Mouse (Mus musculus) stomach, embryonic 16.5 days (tissue): ENCODE measurements around the gene Reep6. TPM values are rescaled to one million over a fixed set of nuclear protein-coding genes. Genes with fewer than 3 reads are reported as not detected.
A peak's percentile ranks its signal among the peaks of the same experiment; 100 is the strongest.

Experiments
- ATAC-seq: fragments of 200-750 bp; cut with Nextera tagmentation; 2 replicates; pipeline ENCODE4 v1.8.0; 2017; ENCODE audit warnings: moderate number of reproducible peaks, moderate TSS enrichment; ENCODE audit not compliant: insufficient read depth, low FRiP score
- H3K27ac ChIP-seq: fragments of 300-500 bp; sonication (generic); 2 replicates; pipeline ENCODE4 v1.5.1; 2014; ENCODE audit warnings: low read length
- H3K27me3 ChIP-seq: fragments of 300-500 bp; sonication (generic); 2 replicates; pipeline ENCODE4 v1.6.1; 2014; ENCODE audit warnings: low read length, control low read depth, mixed read lengths; ENCODE audit not compliant: control insufficient read depth, insufficient read depth
- H3K36me3 ChIP-seq: fragments of 300-500 bp; sonication (generic); 2 replicates; pipeline ENCODE4 v1.6.1; 2014; ENCODE audit warnings: low read length; ENCODE audit not compliant: control insufficient read depth, insufficient read depth
- H3K4me1 ChIP-seq: fragments of 300-500 bp; sonication (generic); 2 replicates; pipeline ENCODE4 v1.6.1; 2014; ENCODE audit warnings: low read length, control low read depth, mixed read lengths; ENCODE audit not compliant: control insufficient read depth, insufficient read depth
- H3K4me2 ChIP-seq: fragments of 300-500 bp; sonication (generic); 2 replicates; pipeline ENCODE4 v1.6.1; 2014; ENCODE audit warnings: low read depth, low read length, mixed read lengths
- H3K4me3 ChIP-seq: fragments of 300-500 bp; sonication (generic); replicated peaks from 2 replicates; pipeline ENCODE4 v1.5.1; 2014; ENCODE audit warnings: mild to moderate bottlenecking, low read length
- H3K9ac ChIP-seq: fragments of 300-500 bp; sonication (generic); 2 replicates; pipeline ENCODE4 v1.6.1; 2014; ENCODE audit warnings: low read length
- H3K9me3 ChIP-seq: fragments of 300-500 bp; sonication (generic); replicated peaks from 2 replicates; pipeline ENCODE4 v1.6.1; 2016; ENCODE audit warnings: low read length, control low read depth; ENCODE audit not compliant: control insufficient read depth
- WGBS: fragments of 180-500 bp; shearing (Covaris S2); extraction: QIAGEN DNeasy Blood & Tissue Kit; methylation state at CpG from one replicate; pipeline ENCODE4 v1.1.7; 2014; 5-methylcytosine and 5-hydroxymethylcytosine counted together
- polyA plus RNA-seq: library from polyadenylated mRNA; unstranded; fragments of >200 nt; fragmentation: Nextera tagmentation; extraction: Ambion mirVana; gene quantifications from 2 replicates; pipeline ENCODE4 v1.2.1, GENCODE M21; 2015

Reep6 gene
- polyA plus RNA-seq, 1 experiment from 2014 or later = 45.2 TPM

GRCm38 (mm10) chr10:80331636-80332524 is 2.1 kb downstream of the Reep6 start:
- Histone ChIP-seq H3K36me3 (no peaks in the 10 kb centered on the region), H3K9me3 (no peaks in the 10 kb centered on the region), H3K4me1 (peaks cover 27% of the 10 kb centered on the region), H3K9ac (no peak overlapping the region), H3K4me2 (peak overlapping the region; percentile 97), H3K4me3 (peak overlapping the region; percentile 60), H3K27ac (peak overlapping the region; percentile 76), H3K27me3 (no peaks in the 10 kb centered on the region)
- WGBS = 54% methylated on average over 10 of the region's 10 CpGs
- no peak for ATAC-seq

GRCm38 (mm10) chr10:80332525-80332989 is 2.8 kb downstream of the Reep6 start:
- H3K4me3 ChIP-seq = no peak overlapping the region
- no peak overlapping the region for H3K4me2 ChIP-seq
- 83% methylated on average over 5 of the region's 5 CpGs for WGBS

GRCm38 (mm10) chr10:80336263-80336662 is 6.5 kb downstream of the Reep6 start:
- no peaks in the 10 kb centered on the region for H3K9me3 ChIP-seq
- no peak overlapping the region for H3K4me2 ChIP-seq
- H3K4me3 ChIP-seq = no peak overlapping the region
- H3K27me3 ChIP-seq = peaks cover 10% of the 10 kb centered on the region
- H3K4me1 ChIP-seq = peaks cover 17% of the 10 kb centered on the region
- ATAC-seq = no peak
- WGBS = 81% methylated on average over 12 of the region's 12 CpGs
- H3K36me3 ChIP-seq = no peaks in the 10 kb centered on the region
- H3K27ac ChIP-seq = no peak overlapping the region
- H3K9ac ChIP-seq = no peak overlapping the region

More at GRCm38 (mm10) chr10:80332525-80332989, 2.8 kb downstream of the Reep6 start:
- Histone ChIP-seq H3K27ac (no peak overlapping the region), H3K9ac (0 out of 2 replicates have a peak overlapping the region, but pooled peaks have one; percentile 5), H3K36me3 (no peaks in the 10 kb centered on the region), H3K4me1 (peaks cover 27% of the 10 kb centered on the region), H3K9me3 (no peaks in the 10 kb centered on the region), H3K27me3 (no peaks in the 10 kb centered on the region)
- ATAC-seq = no peak

GRCm38 (mm10) chr10:80339941-80340750 is 10.4 kb downstream of the Reep6 start:
- ATAC-seq = peak; percentile 21; the same call in 1 of the 2 replicates
- peaks cover 33% of the 10 kb centered on the region for H3K27me3 ChIP-seq
- H3K4me1 ChIP-seq = peaks cover 42% of the 10 kb centered on the region
- 24% methylated on average over 19 of the region's 19 CpGs for WGBS
- H3K4me3 ChIP-seq = 0 out of 2 replicates have a peak overlapping the region, but pooled peaks have one; percentile 21
- no peak overlapping the region for H3K27ac ChIP-seq
- H3K36me3 ChIP-seq = no peaks in the 10 kb centered on the region
- peak overlapping the region; percentile 36 for H3K4me2 ChIP-seq
- no peaks in the 10 kb centered on the region for H3K9me3 ChIP-seq
- H3K9ac ChIP-seq = no peak overlapping the region

GRCm38 (mm10) chr10:80341026-80341425 is 11.3 kb downstream of the Reep6 start:
- peaks cover 37% of the 10 kb centered on the region for H3K27me3 ChIP-seq
- H3K36me3 ChIP-seq = no peaks in the 10 kb centered on the region
- H3K4me3 ChIP-seq = no peak overlapping the region
- H3K27ac ChIP-seq = no peak overlapping the region
- H3K4me2 ChIP-seq = no peak overlapping the region
- no peak overlapping the region for H3K9ac ChIP-seq
- WGBS = 30% methylated on average over 21 of the region's 21 CpGs
- H3K4me1 ChIP-seq = peaks cover 48% of the 10 kb centered on the region
- no peak for ATAC-seq
- H3K9me3 ChIP-seq = no peaks in the 10 kb centered on the region

GRCm38 (mm10) chr10:80341491-80342304 is 11.9 kb downstream of the Reep6 start:
- Histone ChIP-seq H3K27me3 (peaks cover 37% of the 10 kb centered on the region), H3K27ac (no peak overlapping the region), H3K36me3 (no peaks in the 10 kb centered on the region), H3K9me3 (no peaks in the 10 kb centered on the region), H3K4me3 (peak overlapping the region; percentile 41), H3K4me1 (peaks cover 48% of the 10 kb centered on the region), H3K4me2 (peak overlapping the region; percentile 61), H3K9ac (peak overlapping the region; percentile 61)
- no peak for ATAC-seq
- 10% methylated on average over 47 of the region's 47 CpGs for WGBS

GRCm38 (mm10) chr10:80342305-80342748 is 12.6 kb downstream of the Reep6 start:
- no peaks in the 10 kb centered on the region for H3K36me3 ChIP-seq
- peak; percentile 0; the same call in 1 of the 2 replicates for ATAC-seq
- peak overlapping the region; percentile 81; the same call in 1 of the 2 replicates for H3K27ac ChIP-seq
- H3K4me1 ChIP-seq = peaks cover 50% of the 10 kb centered on the region
- peak overlapping the region; percentile 61 for H3K4me2 ChIP-seq
- peaks cover 39% of the 10 kb centered on the region for H3K27me3 ChIP-seq
- peak overlapping the region; percentile 61 for H3K9ac ChIP-seq
- WGBS = 3% methylated on average over 26 of the region's 26 CpGs
- peak overlapping the region; percentile 41 for H3K4me3 ChIP-seq
- no peaks in the 10 kb centered on the region for H3K9me3 ChIP-seq

- ATAC-seq = peak; percentile 64
- Histone ChIP-seq H3K27ac (peak overlapping the region; percentile 81), H3K36me3 (no peaks in the 10 kb centered on the region), H3K4me3 (peak overlapping the region; percentile 41), H3K9me3 (no peaks in the 10 kb centered on the region), H3K4me1 (peaks cover 55% of the 10 kb centered on the region), H3K4me2 (peak overlapping the region; percentile 61), H3K9ac (peak overlapping the region; percentile 61), H3K27me3 (peaks cover 43% of the 10 kb centered on the region)
- under 1% methylated on average over 30 of the region's 33 CpGs for WGBS
Measured at GRCm38 (mm10) chr10:80342749-80343424, 13.1 kb downstream of the Reep6 start.
